Mouse (Mus musculus): ENCODE measurements around the gene Aldh1a1.

The Aldh1a1 gene

GRCm38 (mm10) chr19:20653082-20653676, 160.7 kb downstream of the Aldh1a1 start:
- no peak for DNase-seq (ENCODE audit: low read depth, low spot score)

GRCm38 (mm10) chr19:20654141-20654873, 161.8 kb downstream of the Aldh1a1 start:
- peak; percentile 34 for DNase-seq (ENCODE audit: low read depth, low spot score)

GRCm38 (mm10) chr19:20677697-20678355, 185.3 kb downstream of the Aldh1a1 start:
- no peak for DNase-seq (ENCODE audit: low read depth, low spot score)

Measured in mesoderm, embryonic 11.5 days (tissue).